Mouse (Mus musculus) lung, postnatal 0 days (tissue): ENCODE results near the gene Scgb3a1.

Experiments
- CTCF ChIP-seq: IDR thresholded peaks from 2 replicates; pipeline ENCODE4 v1.5.1; 2016; ENCODE audit warnings: antibody characterized with exemption, mild to moderate bottlenecking
- EP300 ChIP-seq: IDR thresholded peaks from 2 replicates; pipeline ENCODE4 v1.6.1; 2016; ENCODE audit warnings: antibody characterized with exemption, mild to moderate bottlenecking, control low read depth

GRCm38 (mm10) chr11:49665462-49665861 lies 2.1 kb downstream of the Scgb3a1 start:
- TF ChIP-seq CTCF (no peak), EP300 (no peak)
